Mouse (Mus musculus): ENCODE measurements around the gene Dcpp2. TPM values are rescaled to one million over a fixed set of nuclear protein-coding genes. Genes with fewer than 3 reads are reported as not detected.

Gene Dcpp2
- polyA plus RNA-seq (2015; fragmentation: Nextera tagmentation; extraction: Ambion mirVana): not detected in 2 replicates

GRCm38 (mm10) chr17:23880576-23880975, at the start of gene Dcpp2, which contains the start of gene Dcpp1:
Gene Dcpp2 (plus strand): TSS chr17:23880880.
Gene Dcpp1 (plus strand): TSS chr17:23880876.

GRCm38 (mm10) chr17:23836006-23836575, 44.6 kb upstream of the Dcpp2 start, which contains the start of gene Prss33:
Gene Prss33 (minus strand): TSS chr17:23836056.

GRCm38 (mm10) chr17:23843812-23844273, 36.8 kb upstream of the Dcpp2 start, which contains the start of the genes Prss32 and Prss41:
Gene Prss32 (plus strand): TSS chr17:23843855.
Gene Prss41 (minus strand): TSS chr17:23844172.

GRCm38 (mm10) chr17:23867756-23868155, 12.9 kb upstream of the Dcpp2 start, which contains the start of gene Prss21:
Gene Prss21 (plus strand): TSS chr17:23868056.

GRCm38 (mm10) chr17:23917158-23917557, 36.5 kb downstream of the Dcpp2 start, which contains the start of gene Dcpp3:
Gene Dcpp3 (plus strand): TSS chr17:23917458.

GRCm38 (mm10) chr17:23941372-23941771, 60.7 kb downstream of the Dcpp2 start, which contains the start of gene Sbp:
Gene Sbp (plus strand): TSS chr17:23941672.

Other genes starting within 250 kb of the Dcpp2 start
- 1.4 and 1.7 TPM in 2 replicates for gene Mmp25, start 235.6 kb upstream of the Dcpp2 start, polyA plus RNA-seq (2015; fragmentation: Nextera tagmentation; extraction: Ambion mirVana)
- 0.23 TPM in 2 replicates for gene Bicdl2, start 220.4 kb upstream of the Dcpp2 start, polyA plus RNA-seq (2015; fragmentation: Nextera tagmentation; extraction: Ambion mirVana)
- 207 and 248 TPM in 2 replicates for gene Hcfc1r1, start 207.3 kb upstream of the Dcpp2 start, polyA plus RNA-seq (2015; fragmentation: Nextera tagmentation; extraction: Ambion mirVana)
- gene Thoc6, start 207.0 kb upstream of the Dcpp2 start, polyA plus RNA-seq (2015; fragmentation: Nextera tagmentation; extraction: Ambion mirVana): 29.4 and 33.2 TPM in 2 replicates
- gene Tnfrsf12a, start 203.4 kb upstream of the Dcpp2 start, polyA plus RNA-seq (2015; fragmentation: Nextera tagmentation; extraction: Ambion mirVana): 14.4 and 18.7 TPM in 2 replicates
- gene Cldn6, start 201.6 kb upstream of the Dcpp2 start, polyA plus RNA-seq (2015; fragmentation: Nextera tagmentation; extraction: Ambion mirVana): 0.23 and 0.35 TPM in 2 replicates
- gene Cldn9, start 196.9 kb upstream of the Dcpp2 start, polyA plus RNA-seq (2015; fragmentation: Nextera tagmentation; extraction: Ambion mirVana): 0.20 and 0.79 TPM in 2 replicates
- gene 1520401A03Rik, start 158.1 kb upstream of the Dcpp2 start, polyA plus RNA-seq (2015; fragmentation: Nextera tagmentation; extraction: Ambion mirVana): 0.19 TPM in 1 of 2 replicates, not detected in the other
- 14.5 and 16.2 TPM in 2 replicates for gene Pkmyt1, start 154.5 kb upstream of the Dcpp2 start, polyA plus RNA-seq (2015; fragmentation: Nextera tagmentation; extraction: Ambion mirVana)
- gene Paqr4, start 140.0 kb upstream of the Dcpp2 start, polyA plus RNA-seq (2015; fragmentation: Nextera tagmentation; extraction: Ambion mirVana): 64.8 and 68.8 TPM in 2 replicates
- gene Kremen2, start 135.0 kb upstream of the Dcpp2 start, polyA plus RNA-seq (2015; fragmentation: Nextera tagmentation; extraction: Ambion mirVana): 1.2 and 1.6 TPM in 2 replicates
- 162 and 181 TPM in 2 replicates for gene Flywch1, start 109.3 kb upstream of the Dcpp2 start, polyA plus RNA-seq (2015; fragmentation: Nextera tagmentation; extraction: Ambion mirVana)
- 111 and 120 TPM in 2 replicates for gene Flywch2, start 94.8 kb upstream of the Dcpp2 start, polyA plus RNA-seq (2015; fragmentation: Nextera tagmentation; extraction: Ambion mirVana)
- 455 and 462 TPM in 2 replicates for gene Srrm2, start 90.3 kb upstream of the Dcpp2 start, polyA plus RNA-seq (2015; fragmentation: Nextera tagmentation; extraction: Ambion mirVana)
- gene Elob, start 51.7 kb upstream of the Dcpp2 start, polyA plus RNA-seq (2015; fragmentation: Nextera tagmentation; extraction: Ambion mirVana): 1,482 and 1,529 TPM in 2 replicates
- not detected in 2 replicates for gene Prss33, start 44.8 kb upstream of the Dcpp2 start, polyA plus RNA-seq (2015; fragmentation: Nextera tagmentation; extraction: Ambion mirVana)
- gene Prss32, start 37.0 kb upstream of the Dcpp2 start, polyA plus RNA-seq (2015; fragmentation: Nextera tagmentation; extraction: Ambion mirVana): 0.12 TPM in 1 of 2 replicates, not detected in the other
- gene Prss41, start 36.7 kb upstream of the Dcpp2 start, polyA plus RNA-seq (2015; fragmentation: Nextera tagmentation; extraction: Ambion mirVana): 0.86 and 1.6 TPM in 2 replicates
- not detected in 2 replicates for gene Prss21, start 12.8 kb upstream of the Dcpp2 start, polyA plus RNA-seq (2015; fragmentation: Nextera tagmentation; extraction: Ambion mirVana)
- gene Dcpp1, start within 50 bp of the Dcpp2 start, polyA plus RNA-seq (2015; fragmentation: Nextera tagmentation; extraction: Ambion mirVana): not detected in 2 replicates
- gene Dcpp3, start 36.6 kb downstream of the Dcpp2 start, polyA plus RNA-seq (2015; fragmentation: Nextera tagmentation; extraction: Ambion mirVana): not detected in 2 replicates
- not detected in 2 replicates for gene Sbp, start 60.8 kb downstream of the Dcpp2 start, polyA plus RNA-seq (2015; fragmentation: Nextera tagmentation; extraction: Ambion mirVana)
- not detected in 2 replicates for gene Sbpl, start 74.4 kb downstream of the Dcpp2 start, polyA plus RNA-seq (2015; fragmentation: Nextera tagmentation; extraction: Ambion mirVana)
- not detected in 2 replicates for gene Prss30, start 99.7 kb downstream of the Dcpp2 start, polyA plus RNA-seq (2015; fragmentation: Nextera tagmentation; extraction: Ambion mirVana)
- not detected in 2 replicates for gene Prss22, start 117.2 kb downstream of the Dcpp2 start, polyA plus RNA-seq (2015; fragmentation: Nextera tagmentation; extraction: Ambion mirVana)
- 0.15 TPM in 1 of 2 replicates, not detected in the other for gene Prss27, start 157.3 kb downstream of the Dcpp2 start, polyA plus RNA-seq (2015; fragmentation: Nextera tagmentation; extraction: Ambion mirVana)
- gene Kctd5, start 192.6 kb downstream of the Dcpp2 start, polyA plus RNA-seq (2015; fragmentation: Nextera tagmentation; extraction: Ambion mirVana): 89.6 and 92.0 TPM in 2 replicates